Mouse (Mus musculus) megakaryocyte progenitor cell, adult 5-6 weeks (primary cell): ENCODE results near the gene Nenf. TPM values are rescaled to one million over a fixed set of nuclear protein-coding genes. Genes with fewer than 3 reads are reported as not detected.

ENCODE experiments used
- ATAC-seq: replicated peaks from 2 replicates; pipeline ENCODE4 v1.8.0; 2016; ENCODE audit warnings: mild to moderate bottlenecking, moderate TSS enrichment, inconsistent platforms; ENCODE audit not compliant: poor library complexity
- total RNA-seq, 2 experiments: library from RNA; stranded (forward) in 1 of 2; stranded (reverse) in 1 of 2; fragments of 157-497, 149-512 nt in 1 of 2; fragments of 200-1000 nt in 1 of 2; gene quantifications; 2 replicates each; pipeline versions ENCODE4 v1.2.3 to v1.2.4; 2015 to 2017

Gene Nenf
- total RNA-seq, 2 experiments from 2014 or later = 7.6 to 29.8 TPM

DNA sequence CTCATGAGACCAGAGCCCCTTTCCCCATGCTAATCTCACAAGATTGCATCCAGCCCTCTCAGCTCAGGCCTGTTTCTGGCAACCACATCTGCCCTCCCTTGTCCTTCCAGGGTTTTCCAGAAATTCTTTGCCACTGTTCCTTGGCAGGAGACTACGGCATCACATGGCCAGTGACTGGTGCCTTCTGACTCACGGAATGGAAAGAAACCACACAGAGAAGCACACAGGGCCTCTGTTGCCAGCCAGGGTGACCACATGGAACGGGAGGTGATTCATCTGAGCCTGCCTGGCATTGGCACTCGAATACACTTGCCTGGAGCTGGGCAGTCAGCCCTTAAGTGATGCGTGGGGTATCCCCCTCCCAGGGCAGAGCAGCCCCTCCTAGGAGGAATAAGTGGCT is 25.6 kb downstream of the Nenf start:
- ATAC-seq = no peak

DNA sequence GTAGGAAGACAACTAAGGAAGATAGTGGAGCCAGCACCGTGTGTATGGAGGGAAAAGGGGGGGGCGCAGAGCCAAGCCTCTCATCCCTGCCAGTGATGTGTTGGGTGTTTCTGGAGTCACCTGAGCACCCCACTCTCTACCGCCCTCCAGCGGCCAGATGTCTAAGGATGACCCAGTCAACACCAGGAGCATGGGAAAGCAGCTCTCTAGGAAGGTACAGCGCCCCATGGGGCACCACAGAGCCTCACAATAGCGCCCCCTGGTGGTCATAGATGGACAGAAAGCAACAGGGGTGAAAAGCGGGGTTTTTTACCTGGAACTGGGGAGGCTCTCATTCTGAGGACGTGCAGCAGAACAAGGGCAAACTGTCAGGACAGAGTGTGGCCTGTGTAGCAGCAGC is 29.2 kb downstream of the Nenf start:
- ATAC-seq = peak; percentile 95

DNA sequence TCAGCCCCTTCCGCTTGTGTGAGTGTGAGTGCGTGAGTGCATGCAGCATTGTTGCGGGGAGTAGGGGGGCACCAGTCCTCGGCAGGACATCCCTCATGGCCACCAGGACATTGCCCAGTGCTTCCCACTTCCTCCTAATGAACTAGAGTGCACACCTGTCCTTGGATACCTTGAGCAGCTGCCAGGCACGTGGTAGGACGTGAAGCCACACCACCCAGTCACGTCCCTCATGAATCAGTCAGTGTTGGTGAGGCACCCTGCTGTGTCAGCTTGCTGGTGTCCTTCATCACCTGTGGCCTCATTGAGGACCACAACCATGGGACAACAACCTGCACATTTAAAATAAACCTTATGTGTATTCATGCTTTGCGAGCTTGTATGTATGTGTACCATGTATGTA is 33.5 kb downstream of the Nenf start:
- no peak for ATAC-seq

DNA sequence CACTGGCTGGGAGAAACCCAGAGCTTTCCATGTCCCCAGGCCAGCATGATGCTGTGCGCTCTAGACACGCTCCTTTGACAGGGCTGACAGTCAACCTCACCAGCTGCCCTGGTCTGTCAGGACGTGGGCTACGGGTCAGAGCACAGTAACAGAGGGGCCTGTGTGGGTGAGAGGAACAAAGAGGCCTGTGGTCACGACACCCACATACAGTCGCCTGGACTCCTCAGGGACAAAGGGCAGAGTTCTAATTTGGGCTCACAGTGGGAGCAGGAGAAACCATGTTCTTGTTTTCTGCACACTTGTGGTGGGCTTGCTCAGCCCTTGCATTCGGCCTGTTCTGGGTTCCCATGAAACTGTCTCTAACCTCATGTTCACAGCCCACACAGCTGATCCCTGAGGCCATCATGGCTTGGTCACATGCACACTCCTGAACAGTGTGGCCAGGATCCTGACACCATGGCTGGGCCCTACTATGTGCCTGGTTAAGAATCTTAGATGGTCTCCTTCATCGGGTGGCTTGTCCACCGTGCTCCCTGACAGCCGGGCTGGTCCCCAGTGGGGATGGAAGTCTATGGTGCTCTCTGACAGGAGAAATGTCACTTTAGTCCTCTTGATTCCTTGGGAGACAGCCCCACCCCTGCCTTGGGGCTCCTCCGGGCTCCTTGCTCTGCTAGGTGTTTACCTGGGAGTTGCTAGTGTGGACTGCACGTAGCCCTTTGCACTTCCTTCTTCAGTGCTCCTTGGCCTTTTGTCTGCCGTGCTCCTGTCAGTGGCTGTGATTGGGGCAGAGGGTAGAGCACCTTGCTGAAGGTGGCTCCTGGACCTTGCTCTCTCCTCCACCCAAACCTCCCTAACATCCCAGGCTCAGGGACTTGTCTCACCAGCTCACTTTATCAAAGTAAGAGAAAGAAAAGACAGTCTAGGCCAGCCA is 34.6 kb downstream of the Nenf start:
- no peak for ATAC-seq

DNA sequence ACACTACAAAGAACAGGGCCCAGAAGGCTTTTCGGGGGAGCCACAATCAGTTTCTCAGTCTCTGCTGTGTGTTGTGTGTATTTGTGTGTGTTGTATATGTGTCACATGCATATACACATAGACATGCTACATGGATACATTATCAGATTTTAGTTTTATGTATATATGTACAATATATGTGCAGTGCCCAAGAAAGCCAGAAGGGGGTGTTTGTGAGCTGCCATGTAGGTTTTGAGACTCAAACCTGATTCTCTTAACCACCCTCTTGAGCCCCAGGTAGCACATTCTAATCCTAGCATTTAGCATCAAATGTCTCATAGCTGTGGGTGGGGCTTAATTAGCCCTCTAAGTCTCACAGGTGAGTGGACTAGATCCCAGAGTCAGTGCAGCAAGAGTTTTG is 35.7 kb downstream of the Nenf start:
- ATAC-seq = no peak

DNA sequence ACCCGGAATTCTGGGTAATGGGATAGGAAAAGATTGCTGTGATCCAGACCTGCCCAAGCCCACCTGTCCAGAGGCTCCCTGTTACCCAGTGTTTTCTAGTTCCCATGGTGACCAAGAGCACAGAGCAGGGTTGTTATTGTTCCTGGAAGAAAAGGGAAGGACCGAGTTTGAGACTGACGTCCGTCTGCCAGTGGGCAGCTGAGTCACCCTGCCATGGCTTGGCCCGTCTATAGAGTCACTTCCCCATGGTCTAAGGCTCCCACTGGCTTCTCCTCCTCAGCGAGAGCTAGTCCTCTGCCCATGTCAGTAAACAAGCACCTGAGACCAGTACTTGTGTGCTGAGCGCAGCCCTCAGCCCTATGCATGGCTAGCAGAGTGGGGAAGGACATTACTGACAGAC is 36.8 kb downstream of the Nenf start:
- ATAC-seq = peak; percentile 87

DNA sequence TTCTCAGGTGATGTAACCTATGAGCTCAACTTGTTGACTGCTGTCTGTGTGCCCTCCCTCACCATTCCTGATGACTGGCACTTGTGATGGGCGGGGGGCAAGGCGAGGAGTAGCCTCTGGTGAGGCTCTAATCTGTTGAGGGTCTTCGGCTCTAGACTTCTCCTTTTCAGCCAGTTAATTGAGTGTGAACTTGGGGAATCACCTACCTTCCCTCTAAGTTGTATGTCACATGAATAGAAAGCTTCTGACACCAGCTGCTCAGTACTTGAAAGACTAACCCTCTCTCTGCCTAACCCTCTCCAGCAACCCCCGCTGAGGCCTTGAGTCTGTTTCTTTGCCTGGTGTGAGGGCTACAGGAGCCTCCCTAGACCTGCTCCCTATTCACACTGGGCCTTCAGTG is 39.7 kb downstream of the Nenf start:
- ATAC-seq = no peak

DNA sequence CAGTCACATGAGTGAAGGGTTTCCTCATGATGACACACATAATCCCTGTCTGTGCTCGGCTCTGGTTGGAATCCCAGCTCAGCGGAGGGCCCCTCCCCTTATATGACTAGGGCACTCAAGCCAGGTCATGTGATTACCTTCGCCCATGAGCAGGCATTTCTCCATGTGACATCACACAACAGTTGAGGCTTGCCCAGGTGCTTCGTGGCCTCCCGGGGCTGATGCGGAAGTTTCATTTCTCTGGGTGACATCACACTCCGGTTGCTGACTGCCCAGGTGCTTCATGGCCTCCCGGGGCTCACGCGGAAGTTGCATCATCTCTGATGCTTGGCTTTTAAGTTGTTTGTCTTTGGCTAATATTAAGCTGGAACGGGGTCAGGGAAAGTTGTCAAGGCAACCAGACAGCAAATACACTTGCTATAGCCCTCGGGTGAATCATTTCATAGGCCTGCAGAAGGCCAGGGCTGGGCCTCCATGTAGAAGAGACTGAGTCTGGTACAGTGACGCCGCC is 40.4 kb downstream of the Nenf start:
- ATAC-seq = peak; percentile 50

DNA sequence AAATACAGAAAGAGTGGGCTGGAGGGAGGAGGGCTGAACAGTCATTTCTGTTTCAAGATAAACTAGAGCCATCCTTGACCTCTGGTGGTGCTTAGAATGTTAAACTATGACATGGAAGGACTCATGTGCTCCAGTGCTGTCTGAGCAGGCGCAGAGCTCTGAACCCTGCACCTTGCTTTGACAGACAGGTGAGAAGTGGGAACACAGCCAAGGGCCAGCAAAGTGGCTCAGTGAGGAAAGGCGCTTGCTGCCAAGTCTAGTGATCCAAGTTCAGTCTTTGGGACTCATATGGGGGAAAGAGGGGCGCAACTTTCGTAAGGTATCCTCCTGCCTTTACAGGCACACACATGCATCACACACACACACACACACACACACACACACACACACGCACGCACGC is 41.8 kb downstream of the Nenf start:
- no peak for ATAC-seq

DNA sequence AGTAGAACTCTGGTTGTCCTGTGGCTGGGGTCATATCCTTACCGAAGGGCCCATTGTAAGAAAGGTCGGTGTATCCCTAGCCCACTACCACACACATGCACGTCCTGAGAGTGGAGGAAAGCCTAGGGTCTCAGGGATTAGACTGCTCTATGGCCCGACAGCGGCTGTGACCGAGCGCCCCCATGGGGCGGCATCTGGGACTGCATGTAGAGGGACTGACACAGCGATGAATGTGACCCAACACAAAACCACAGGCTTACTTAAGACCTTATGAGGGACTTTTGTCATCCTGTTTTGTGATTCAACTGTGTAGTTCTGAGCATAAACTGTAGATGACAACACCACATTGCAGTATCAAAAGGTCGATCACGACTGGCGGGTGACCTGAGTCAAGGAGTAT is 42.5 kb downstream of the Nenf start:
- peak; percentile 88 for ATAC-seq

DNA sequence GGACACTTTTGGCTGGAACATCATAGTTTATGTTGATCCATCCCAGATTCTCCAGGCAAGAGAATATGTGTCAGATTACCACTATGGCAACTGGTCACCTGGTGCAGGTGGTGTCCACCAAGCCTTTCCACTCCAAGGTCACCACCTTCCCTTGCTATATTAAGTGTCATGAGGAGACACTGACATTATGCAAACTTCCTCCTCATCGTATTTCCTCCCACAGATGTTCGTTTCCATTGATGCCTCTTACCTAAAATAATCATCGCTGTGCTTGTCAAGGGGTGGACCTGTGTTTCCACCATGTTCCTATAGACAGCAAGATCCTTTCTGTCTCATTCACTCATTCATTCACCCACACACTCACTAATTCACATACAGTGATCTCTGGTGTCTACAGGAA is 45.3 kb downstream of the Nenf start:
- ATAC-seq = no peak

DNA sequence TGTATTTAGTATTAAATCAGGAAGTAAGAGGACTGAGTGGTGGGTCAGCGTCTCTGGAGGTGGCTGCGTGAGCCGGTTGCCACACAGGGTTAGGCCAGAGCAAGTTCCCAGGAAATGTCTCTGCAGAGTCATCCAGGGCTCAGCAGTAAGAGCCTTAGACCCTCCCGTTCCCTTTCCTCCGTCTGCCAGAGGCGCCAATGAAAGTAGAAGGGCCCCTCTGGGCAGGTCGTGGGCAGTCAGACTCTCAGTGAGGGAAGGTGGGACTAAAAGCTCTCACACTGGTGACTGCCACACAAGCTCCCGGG is 48.4 kb downstream of the Nenf start:
- ATAC-seq = peak; percentile 87

DNA sequence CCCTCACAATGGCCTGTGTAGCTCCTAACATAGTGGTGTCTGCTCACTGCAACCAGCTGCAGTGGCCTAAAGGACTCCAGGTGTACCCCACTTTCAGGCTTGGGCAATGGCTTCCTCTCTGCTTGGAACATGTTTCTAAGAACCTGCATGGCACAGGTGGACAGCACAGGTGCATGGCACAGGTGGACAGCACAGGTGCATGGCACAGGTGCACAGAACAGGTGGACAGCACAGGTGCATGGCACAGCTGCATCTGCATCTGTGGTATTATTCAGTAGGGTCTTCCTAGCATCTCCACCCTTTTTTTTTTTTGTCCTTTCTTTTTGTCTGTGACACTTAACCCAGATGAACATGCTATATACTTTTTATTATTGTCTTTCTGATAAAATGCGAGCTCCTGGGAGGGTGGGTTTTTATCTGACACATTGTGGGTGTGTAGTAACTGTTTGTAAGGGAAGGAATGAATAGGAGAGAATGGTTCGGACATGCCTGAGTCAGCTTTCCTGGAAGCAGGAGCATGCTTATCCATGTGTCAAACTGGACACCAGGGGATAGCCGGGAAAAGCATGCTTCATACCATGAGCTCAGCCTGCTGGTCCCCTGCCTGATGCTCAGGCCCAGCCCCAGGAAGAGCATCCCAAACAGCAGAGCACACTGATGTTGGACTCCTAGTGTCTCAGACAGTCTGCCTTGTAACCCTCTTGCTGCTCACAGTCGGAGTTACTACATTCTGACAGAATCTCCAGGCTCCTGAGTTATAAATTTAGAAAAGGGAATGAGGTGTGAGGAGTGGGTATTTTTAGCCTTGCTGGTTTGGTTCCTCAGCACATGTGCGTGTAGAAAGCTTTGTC is 49.0 kb downstream of the Nenf start:
- no peak for ATAC-seq

DNA sequence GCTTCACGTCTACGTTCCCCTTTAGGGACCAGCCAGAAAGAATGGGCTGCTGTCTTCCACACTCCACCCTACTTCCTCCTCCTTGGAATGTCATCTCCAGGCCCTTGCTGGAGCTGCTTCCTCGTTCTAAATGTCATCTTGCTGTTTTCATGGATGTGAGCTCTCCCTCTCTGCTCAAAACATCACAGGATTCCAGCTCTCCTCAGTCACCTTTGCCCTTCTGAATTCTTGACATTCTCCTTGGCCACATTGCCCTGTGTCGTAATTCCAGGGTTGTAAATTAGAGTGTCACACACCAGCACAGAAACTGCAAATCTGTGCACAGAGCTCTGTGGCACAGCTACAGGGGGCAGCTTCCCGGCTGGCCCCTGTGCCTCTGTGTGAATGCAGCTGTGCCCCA is 50.1 kb downstream of the Nenf start:
- ATAC-seq = no peak

DNA sequence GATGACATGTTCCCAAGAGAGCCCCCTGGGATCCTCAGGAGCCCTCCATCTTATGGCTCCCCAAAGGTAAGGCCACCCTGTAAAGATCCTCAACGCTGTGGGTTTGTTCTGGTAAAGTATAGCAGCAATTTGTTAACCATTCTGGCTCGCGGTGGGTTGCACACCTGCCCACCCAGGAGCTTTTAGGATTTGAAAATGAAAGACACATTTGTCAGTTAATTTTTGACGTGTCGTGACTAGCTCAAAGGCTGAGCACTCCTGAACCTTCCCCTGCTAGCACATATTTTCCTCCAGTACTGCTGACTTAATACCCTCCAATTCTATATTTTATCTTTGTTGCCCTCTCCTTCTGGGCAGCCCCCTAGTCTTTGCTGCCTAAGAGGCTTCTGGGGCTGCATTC is 50.8 kb downstream of the Nenf start:
- no peak for ATAC-seq

DNA sequence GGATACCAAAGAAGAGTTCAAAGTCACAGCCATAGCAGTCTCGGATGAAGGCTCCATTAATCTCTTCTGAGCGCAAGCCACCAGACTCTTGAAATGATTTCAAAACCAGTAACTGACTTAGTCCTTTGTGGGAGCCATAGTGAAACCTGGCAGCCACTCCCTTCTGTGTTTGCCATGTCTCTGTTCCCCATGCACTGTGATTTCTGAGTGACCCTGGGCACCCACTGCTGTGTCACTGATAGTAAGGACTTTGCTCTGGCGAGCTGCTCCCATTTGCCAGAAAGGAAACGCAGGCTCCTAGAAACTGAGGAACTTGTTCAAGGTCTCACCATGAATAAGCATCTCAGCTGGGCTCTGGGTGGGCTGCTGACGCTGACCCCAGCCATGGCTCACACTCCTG is 54.5 kb downstream of the Nenf start:
- ATAC-seq = no peak

DNA sequence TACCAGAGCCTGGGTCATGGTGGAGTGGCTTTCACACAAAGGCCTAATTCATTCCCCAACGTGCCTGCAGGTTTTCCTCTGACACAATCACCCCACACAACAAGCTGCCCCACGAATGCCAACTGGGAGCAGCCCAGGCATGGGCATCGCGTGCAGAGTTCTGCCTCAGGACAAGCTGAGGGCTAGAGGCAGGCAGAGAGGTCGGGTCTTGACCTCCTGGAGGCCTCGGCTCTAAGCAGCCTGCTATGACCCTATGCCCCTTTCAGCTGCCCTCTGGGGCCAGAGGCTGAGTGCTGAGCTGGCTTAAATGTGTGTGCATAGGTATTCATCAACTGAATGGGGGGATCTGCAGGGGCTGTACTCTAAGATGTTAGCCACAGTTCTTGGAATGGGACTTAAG is 56.1 kb downstream of the Nenf start:
- no peak for ATAC-seq

DNA sequence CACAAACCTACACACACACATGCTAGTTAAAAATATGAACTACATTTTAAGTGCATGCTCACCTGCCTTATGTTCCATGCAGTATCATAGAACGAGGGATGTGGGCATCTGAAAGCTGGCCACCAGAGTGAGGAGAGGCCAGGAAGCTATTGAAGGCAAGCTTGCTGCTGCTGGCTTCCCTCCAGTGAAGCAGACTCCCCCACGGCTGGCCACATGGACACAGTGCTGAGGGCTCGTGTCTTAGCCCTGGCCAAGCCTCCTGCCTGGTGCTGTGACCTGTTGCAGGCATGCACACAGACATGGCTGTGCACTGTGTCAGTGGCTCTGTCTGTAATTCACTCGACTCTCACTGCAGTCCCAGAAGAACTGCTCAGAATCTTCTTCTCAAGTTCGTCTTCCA is 58.3 kb downstream of the Nenf start:
- no peak for ATAC-seq

DNA sequence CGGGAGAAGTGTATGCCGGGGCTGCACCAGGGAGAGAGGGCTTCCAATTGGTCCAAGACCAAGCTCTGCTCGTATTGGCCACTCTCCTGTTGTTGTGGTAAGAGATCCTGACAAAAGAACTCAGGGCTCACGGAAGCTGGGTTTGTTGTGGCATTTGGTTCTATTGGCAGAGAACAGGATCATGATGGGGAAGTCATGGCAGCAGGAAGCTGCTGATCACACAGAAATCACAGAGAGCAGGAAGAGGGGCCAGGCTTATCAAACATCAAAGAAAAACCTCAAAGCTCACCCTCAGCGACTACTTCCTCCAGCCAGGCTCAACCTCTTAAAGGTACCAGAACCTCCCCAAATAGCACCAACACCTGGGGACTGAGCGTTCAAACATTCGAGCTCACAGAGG is 58.9 kb downstream of the Nenf start:
- peak; percentile 56 for ATAC-seq

DNA sequence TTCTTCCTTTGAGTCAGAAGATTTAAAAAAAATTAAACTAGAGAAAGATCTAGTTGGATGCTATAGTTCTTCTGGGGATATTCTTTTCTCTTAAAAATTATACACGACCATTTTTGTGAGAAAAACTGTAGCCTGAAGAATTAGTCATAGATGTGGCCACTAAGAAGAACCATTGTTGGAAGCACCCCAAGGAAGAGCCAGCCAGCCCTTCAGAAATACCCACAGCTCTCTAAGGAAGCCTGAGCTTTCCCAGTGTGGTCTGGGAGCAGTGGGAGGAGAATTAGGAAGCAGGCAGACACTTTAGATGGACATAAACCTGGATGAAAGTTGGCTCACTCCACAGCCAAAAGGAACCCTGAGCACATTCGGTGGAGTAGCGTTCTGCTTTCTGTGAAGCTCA is 59.5 kb downstream of the Nenf start:
- ATAC-seq = no peak

DNA sequence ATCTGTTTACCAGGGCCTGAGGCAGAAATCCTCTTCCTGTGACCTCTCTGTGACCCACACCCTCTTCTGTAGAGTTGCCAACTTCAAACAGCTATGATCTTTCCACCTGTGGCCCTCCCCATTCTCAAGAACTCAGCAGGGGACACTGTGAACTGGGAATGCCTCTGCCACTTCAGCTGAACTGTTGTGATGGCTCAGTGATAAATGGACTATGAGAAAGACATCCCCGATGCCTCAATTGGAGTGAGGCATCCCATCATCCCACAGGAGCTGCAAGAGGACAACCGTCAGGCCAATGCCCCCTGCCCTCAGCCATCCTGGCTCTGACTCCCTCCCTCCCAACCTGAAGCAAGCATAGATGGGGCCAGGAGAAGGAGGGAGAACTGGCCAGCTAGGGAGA is 60.0 kb downstream of the Nenf start:
- ATAC-seq = no peak

DNA sequence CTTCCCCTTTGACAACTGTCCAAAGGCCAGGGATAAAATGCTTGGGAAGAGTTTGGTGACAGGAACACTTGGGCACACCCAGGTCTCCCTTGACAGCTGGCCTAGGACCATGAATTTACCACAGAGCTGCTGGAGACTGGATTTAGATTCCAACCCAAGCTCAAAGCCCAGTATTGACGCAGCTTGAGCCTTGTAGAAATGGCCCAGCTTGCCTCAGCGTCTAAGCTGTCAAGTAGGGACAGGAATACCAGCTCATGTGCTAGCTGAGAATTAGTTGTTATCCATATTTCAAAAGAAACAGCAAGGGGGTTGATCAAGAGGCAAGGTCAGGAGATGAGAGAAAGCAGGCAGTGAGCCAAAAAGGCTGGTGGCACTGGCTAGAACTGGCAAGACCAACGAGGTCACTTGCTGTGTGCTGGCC is 60.6 kb downstream of the Nenf start:
- no peak for ATAC-seq
